ENCODE assay signal across 7 mouse cellular contexts in the genomic region with DNA sequence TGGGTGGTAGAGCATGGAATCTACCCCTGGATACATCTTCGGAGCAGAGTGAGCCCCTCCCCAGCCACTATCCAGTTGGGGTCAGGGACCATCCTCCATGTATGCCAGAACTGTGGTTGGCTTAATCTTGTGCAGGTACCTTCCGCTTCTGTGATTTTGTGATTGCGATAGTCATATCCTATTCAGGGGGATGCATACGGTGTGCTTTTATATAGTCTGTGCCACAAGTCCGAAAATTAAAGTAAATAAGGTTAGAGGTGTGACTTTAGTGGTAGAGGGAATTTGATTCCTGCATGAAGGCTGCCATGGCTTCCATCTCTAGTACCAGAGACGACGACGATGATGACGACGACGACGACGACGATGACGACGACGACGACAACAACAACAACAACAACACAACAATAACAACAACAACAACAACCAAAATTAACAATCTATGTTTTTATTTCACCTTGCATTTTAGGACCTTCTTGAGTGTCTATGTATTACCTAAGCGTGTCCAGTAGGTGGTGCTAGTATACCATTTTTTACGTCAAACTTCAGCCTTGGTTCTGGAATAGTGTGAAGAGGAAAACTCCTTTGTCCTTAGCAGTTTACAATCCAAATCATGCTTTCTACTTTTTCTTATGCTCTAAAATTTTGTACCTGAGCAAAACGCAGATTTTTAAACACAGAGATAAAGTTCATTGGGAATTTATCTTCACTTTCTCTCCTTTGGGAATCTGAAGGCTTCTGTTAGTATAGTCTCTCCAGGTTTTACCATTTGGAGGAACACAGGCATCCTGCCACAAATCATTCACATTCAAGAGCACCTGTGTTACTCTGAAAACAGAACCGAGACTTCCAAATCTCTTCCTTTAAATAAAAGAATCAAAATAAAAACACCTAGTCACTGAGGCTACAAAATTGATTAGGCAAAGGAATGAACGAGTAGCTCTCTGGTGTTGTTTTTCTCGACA.
A peak's percentile ranks its signal among the peaks of the same experiment; 100 is the strongest.
DNase-seq lines count a peak whose midpoint lies in the region; ATAC-seq lines count a peak whose summit lies in the region.

No protein-coding gene starts in this region.

- ATAC-seq in forebrain, embryonic 12.5 days (ENCODE audit: low FRiP score), result peak; percentile 70; the same call in 1 of the 2 replicates
- peak; percentile 76 for ATAC-seq in megakaryocyte, adult 5-6 weeks (ENCODE audit: poor library complexity, severe bottlenecking)

- H3K4me3 ChIP-seq in forebrain, embryonic 12.5 days (replicated peaks), result no peak overlapping the region

- WGBS in forebrain, embryonic 12.5 days, result 37% methylated on average over 24 of the region's 24 CpGs

- no peak overlapping the region for H3K27ac ChIP-seq in forebrain, embryonic 12.5 days

- peak; percentile 21 for DNase-seq in left cerebral cortex, postnatal 14 days (ENCODE audit: low spot score in 2 of 2)
- no peak for DNase-seq in left cerebral cortex, adult 18-20 months (ENCODE audit: low spot score in 2 of 2)
- DNase-seq in WW6 (ENCODE audit: low read depth, low spot score), result peak; percentile 7
- DNase-seq in thymus, postnatal 4 days, result no peak
- DNase-seq in gastrocnemius, postnatal 25 days, result no peak

- no peaks in the 10 kb centered on the region for H3K36me3 ChIP-seq in forebrain, embryonic 12.5 days (replicated peaks)

- H3K27me3 ChIP-seq in forebrain, embryonic 12.5 days, result no peaks in the 10 kb centered on the region

- no peaks in the 10 kb centered on the region for H3K9me3 ChIP-seq in forebrain, embryonic 12.5 days

- no peaks in the 10 kb centered on the region for H3K4me1 ChIP-seq in forebrain, embryonic 12.5 days

- intact Hi-C loops in left cerebral cortex, postnatal 14 days (cut with DNase I), result loop anchor here (2.0 kb wide), 2 partner anchors 299 to 387 kb away; a partner anchor contains a TSS

- H3K9ac ChIP-seq in forebrain, embryonic 12.5 days, result no peak overlapping the region

- no peak overlapping the region for H3K4me2 ChIP-seq in forebrain, embryonic 12.5 days

Comparison
In these comparisons a context has a peak if more than half of its experiments do, and no peak if none do; other contexts are left out.
1. DNase-seq: peak in left cerebral cortex, postnatal 14 days (2 of 2) and WW6 (single experiment); none in left cerebral cortex, adult 18-20 months (0 of 2), thymus, postnatal 4 days (single experiment) and gastrocnemius, postnatal 25 days (single experiment).